Comparison of ENCODE assay signal across 14 mouse cellular contexts in genomic region chr7:122402041-122402440, GRCm38 (mm10).
DNase-seq lines count a peak whose midpoint lies in the region; ATAC-seq lines count a peak whose summit lies in the region.
"Had no signal": no experiment of that assay in that cellular context is flagged by ENCODE, and none has a peak within 500 bp of the region (broad histone marks: within the 10 kb centered on the region; RNA-seq: fewer than 3 reads in every experiment).

No protein-coding gene starts in this region.

- DNase-seq in lung, postnatal 36 days: peak; percentile 30
- no peak for DNase-seq in lung, postnatal 4 days
- DNase-seq in T-cell, adult 2 months (ENCODE audit: low spot score): peak; percentile 67
- DNase-seq in thymus, postnatal 4 days: peak; percentile 44
- DNase-seq in testis, postnatal 14 days (ENCODE audit: low spot score): no peak
- DNase-seq in adrenal gland, postnatal 4 days (ENCODE audit: low spot score in 2 of 2): no peak
- DNase-seq: adrenal gland, postnatal 25 days; cerebellum, postnatal 36 days; gastrocnemius, postnatal 14 days; heart, postnatal 14 days; kidney, adult 8-10 months; kidney, postnatal 4 days had no signal

- ATAC-seq in monocyte, adult 5-6 weeks (replicated peaks; ENCODE audit: insufficient number of reproducible peaks, low FRiP score, low TSS enrichment, poor library complexity, severe bottlenecking): peak; percentile 49
- ATAC-seq: hindbrain, postnatal 0 days had no signal

Comparison
In these comparisons a context has a peak if more than half of its experiments do, and no peak if none do; other contexts are left out.
1. DNase-seq: peak in lung, postnatal 36 days (single experiment), T-cell, adult 2 months (single experiment) and thymus, postnatal 4 days (single experiment); none in lung, postnatal 4 days (0 of 2), testis, postnatal 14 days (single experiment) and adrenal gland, postnatal 4 days (0 of 2).